Mouse (Mus musculus) CD4-positive naive resting alpha-beta T cell, adult 76 days (primary cell): ENCODE data around the gene Phldb2. TPM values are rescaled to one million over a fixed set of nuclear protein-coding genes. Genes with fewer than 3 reads are reported as not detected.

ENCODE experiments used
- total RNA-seq: library from RNA; stranded (reverse); gene quantifications from one replicate; pipeline ENCODE4 v1.2.4, GENCODE M21; 2023

Gene Phldb2
- 0.70 TPM for total RNA-seq

DNA sequence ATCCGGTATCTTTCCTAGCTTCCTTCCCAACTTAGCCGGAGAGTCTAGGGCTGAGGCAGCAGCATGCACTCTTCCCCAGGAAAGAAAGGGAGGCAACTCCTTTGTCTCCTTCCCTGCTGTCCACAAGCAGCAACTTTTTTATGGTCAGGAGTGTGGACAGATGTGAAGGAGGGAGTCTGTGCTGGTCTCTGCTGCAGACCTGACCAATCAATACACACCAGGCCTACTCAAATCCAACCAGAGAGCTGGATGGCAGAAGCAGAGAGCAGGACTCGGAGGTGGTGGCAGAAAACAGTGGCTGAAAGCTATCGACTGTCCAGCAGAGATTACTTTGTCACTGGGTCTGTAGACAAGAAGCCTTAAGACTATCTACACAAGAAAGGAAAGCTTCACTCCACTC is at the start of gene Phldb2:
Gene Phldb2, minus strand, starts transcription at position 205 of the 400 bp plus-strand sequence.

DNA sequence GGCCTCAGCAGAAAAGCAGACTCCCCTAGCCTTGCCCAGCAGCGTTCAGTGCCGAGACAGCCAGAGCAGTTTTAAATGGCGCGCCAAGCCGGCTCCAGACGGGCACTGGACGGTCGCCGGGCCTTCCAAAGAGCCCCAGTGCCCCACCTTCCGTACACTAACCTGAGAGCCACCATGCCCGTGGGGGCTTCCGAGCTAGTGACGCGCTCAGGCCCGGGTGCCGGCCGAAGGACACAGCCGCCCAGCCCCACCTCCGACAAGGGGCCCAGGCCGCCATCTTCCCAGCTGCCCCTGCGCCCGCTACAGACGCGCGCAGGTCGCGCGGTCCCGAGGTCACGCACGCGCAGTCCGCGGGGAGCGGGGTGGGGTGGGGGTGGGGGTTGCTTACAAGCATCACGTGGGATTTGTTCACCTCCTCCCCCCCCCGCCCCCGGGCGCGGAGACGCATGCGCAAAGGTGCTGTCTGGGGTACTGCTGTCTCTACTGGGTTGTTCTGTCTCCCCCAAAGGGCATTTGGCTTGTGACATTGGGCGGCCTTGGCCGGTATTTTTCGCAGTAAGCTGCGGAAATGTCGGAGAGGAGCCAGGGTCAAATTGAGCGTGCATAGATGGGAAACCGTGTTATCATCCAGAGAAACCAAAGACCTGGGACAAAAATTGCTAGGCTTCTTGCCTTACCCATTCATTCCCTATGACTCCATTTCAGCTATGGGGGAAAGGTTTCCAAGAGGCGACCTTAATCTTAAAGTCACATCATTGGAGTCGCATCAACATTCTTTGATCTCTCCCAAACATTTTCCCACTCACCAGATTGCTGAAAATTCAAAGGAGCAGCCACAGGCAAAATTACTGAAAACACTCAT is 210.6 kb downstream of the Phldb2 start, which contains the start of gene Abhd10:
Gene Abhd10, minus strand, starts transcription at position 341 of the 862 bp plus-strand sequence.

DNA sequence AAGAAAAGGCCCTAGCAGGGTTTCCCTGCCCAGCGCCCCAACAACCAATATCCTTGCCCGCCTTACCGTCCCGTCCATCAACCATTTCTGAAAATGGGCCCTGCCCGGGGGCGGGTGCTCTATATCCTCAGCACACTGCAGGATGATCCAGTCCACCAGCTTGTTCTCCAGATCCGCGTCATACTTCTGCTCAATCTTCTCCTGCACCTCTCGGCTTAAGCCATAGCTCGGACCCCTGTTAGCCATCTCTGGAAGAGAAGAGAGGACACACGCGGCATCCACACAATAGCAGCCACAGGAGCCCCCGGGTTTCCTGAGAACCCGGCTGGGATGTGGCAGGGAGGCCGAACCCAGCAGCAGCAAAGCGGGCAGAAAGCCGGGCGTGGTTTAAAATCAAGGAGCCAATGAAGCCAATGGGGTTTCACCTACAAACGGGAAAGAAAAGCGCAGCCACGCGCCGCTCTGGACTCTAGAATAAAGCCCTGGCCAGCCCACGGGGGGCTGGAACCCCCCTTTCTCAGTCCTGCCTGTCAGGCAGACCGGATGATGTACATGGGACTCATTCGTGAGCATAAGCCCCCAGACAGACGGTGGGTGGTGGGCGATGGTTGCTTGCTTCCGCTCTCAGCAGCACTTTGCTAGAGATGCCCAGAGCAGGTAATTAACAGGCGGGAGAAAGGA is 229.2 kb downstream of the Phldb2 start, which contains the start of gene Tagln3:
Gene Tagln3, minus strand, starts transcription at position 548 of the 681 bp plus-strand sequence.

Other genes starting within 250 kb of the Phldb2 start
- not detected for gene Tagln3, start 229.0 kb downstream of the Phldb2 start, total RNA-seq
- 43.3 TPM for gene Abhd10, start 210.6 kb downstream of the Phldb2 start, total RNA-seq
- 34.0 TPM for gene Plcxd2, start 56.6 kb upstream of the Phldb2 start, total RNA-seq
- 69.2 TPM for gene Cd96, start 166.7 kb upstream of the Phldb2 start, total RNA-seq
- gene Gm4737, start 201.5 kb upstream of the Phldb2 start, total RNA-seq: 19.3 TPM